10 mouse cellular contexts compared by ENCODE assay signal in genomic region chr8:87737900-87738299, GRCm38 (mm10).
A peak's percentile ranks its signal among the peaks of the same experiment; 100 is the strongest.
DNase-seq lines count a peak whose midpoint lies in the region; ATAC-seq lines count a peak whose summit lies in the region.
"Had no signal": no experiment of that assay in that cellular context is flagged by ENCODE, and none has a peak within 500 bp of the region (broad histone marks: within the 10 kb centered on the region; RNA-seq: fewer than 3 reads in every experiment).

No protein-coding gene starts in this region.

- WGBS in limb, embryonic 15.5 days = 68% methylated on average over 11 of the region's 11 CpGs
- 82% methylated on average over 11 of the region's 11 CpGs for WGBS in limb, embryonic 10.5 days
- WGBS in embryonic facial prominence, embryonic 10.5 days = 64% methylated on average over 11 of the region's 11 CpGs
- 28% methylated on average over 11 of the region's 11 CpGs for WGBS in midbrain, embryonic 16.5 days
- WGBS in kidney, embryonic 16.5 days = 73% methylated on average over 11 of the region's 11 CpGs

- H3K9ac ChIP-seq in limb, embryonic 15.5 days = no peak overlapping the region
- H3K9ac ChIP-seq in midbrain, embryonic 16.5 days (ENCODE audit: low read depth, low read length) = no peak overlapping the region
- no peak overlapping the region for H3K9ac ChIP-seq in kidney, embryonic 16.5 days (replicated peaks; ENCODE audit: low read length)

- H3K27ac ChIP-seq in limb, embryonic 15.5 days = 0 out of 2 replicates have a peak overlapping the region, but pooled peaks have one; percentile 1
- H3K27ac ChIP-seq in limb, embryonic 10.5 days = no peak overlapping the region
- peak overlapping the region; percentile 61 for H3K27ac ChIP-seq in embryonic facial prominence, embryonic 10.5 days (replicated peaks)
- peak overlapping the region; percentile 33 for H3K27ac ChIP-seq in midbrain, embryonic 16.5 days (ENCODE audit: low read length)
- H3K27ac ChIP-seq in kidney, embryonic 16.5 days (ENCODE audit: low read length) = no peak overlapping the region
- H3K27ac ChIP-seq: macrophage had no signal

- no peak for DNase-seq in limb, embryonic 10.5 days (ENCODE audit: low spot score)
- no peak for DNase-seq in embryonic facial prominence, embryonic 10.5 days (ENCODE audit: low spot score)
- peak; percentile 72 for DNase-seq in gastrocnemius, postnatal 25 days
- no peak for DNase-seq in embryo, embryonic 10 days (ENCODE audit: low spot score)
- DNase-seq: kidney, adult 11 months had no signal

- H3K27me3 ChIP-seq in limb, embryonic 15.5 days = no peaks in the 10 kb centered on the region
- no peaks in the 10 kb centered on the region for H3K27me3 ChIP-seq in limb, embryonic 10.5 days (ENCODE audit: low read depth, poor library complexity, severe bottlenecking)
- H3K27me3 ChIP-seq in embryonic facial prominence, embryonic 10.5 days (replicated peaks; ENCODE audit: low read depth, poor library complexity, severe bottlenecking) = no peaks in the 10 kb centered on the region
- no peaks in the 10 kb centered on the region for H3K27me3 ChIP-seq in midbrain, embryonic 16.5 days (ENCODE audit: control insufficient read depth, insufficient read depth, low read depth, low read length)
- H3K27me3 ChIP-seq in kidney, embryonic 16.5 days (ENCODE audit: insufficient read depth, low read length) = no peaks in the 10 kb centered on the region

- no peak overlapping the region for H3K4me3 ChIP-seq in limb, embryonic 15.5 days
- no peak overlapping the region for H3K4me3 ChIP-seq in limb, embryonic 10.5 days
- no peak overlapping the region for H3K4me3 ChIP-seq in embryonic facial prominence, embryonic 10.5 days
- no peak overlapping the region for H3K4me3 ChIP-seq in midbrain, embryonic 16.5 days (ENCODE audit: low read depth, low read length)
- no peak overlapping the region for H3K4me3 ChIP-seq in kidney, embryonic 16.5 days (ENCODE audit: low read length)

- peaks cover 42% of the 10 kb centered on the region for H3K4me1 ChIP-seq in limb, embryonic 15.5 days
- peaks cover 45% of the 10 kb centered on the region for H3K4me1 ChIP-seq in limb, embryonic 10.5 days
- H3K4me1 ChIP-seq in embryonic facial prominence, embryonic 10.5 days = peaks cover 51% of the 10 kb centered on the region
- H3K4me1 ChIP-seq in midbrain, embryonic 16.5 days (ENCODE audit: control insufficient read depth, insufficient read depth, low read length) = peaks cover 29% of the 10 kb centered on the region
- peaks cover 5% of the 10 kb centered on the region; the same call in 1 of the 2 replicates for H3K4me1 ChIP-seq in kidney, embryonic 16.5 days (ENCODE audit: insufficient read depth, low read length)

- H3K9me3 ChIP-seq in limb, embryonic 15.5 days = no peaks in the 10 kb centered on the region
- no peaks in the 10 kb centered on the region for H3K9me3 ChIP-seq in limb, embryonic 10.5 days (replicated peaks)
- H3K9me3 ChIP-seq in embryonic facial prominence, embryonic 10.5 days = no peaks in the 10 kb centered on the region
- H3K9me3 ChIP-seq in midbrain, embryonic 16.5 days (replicated peaks; ENCODE audit: control insufficient read depth, low read length, poor library complexity, severe bottlenecking) = no peaks in the 10 kb centered on the region
- H3K9me3 ChIP-seq in kidney, embryonic 16.5 days (ENCODE audit: low read length) = no peaks in the 10 kb centered on the region

- no peak for ATAC-seq in limb, embryonic 15.5 days (ENCODE audit: insufficient number of reproducible peaks, low FRiP score, low TSS enrichment, low read depth)
- no peak for ATAC-seq in midbrain, embryonic 16.5 days
- ATAC-seq in activated CD4-positive, CD25-positive, alpha-beta regulatory T cell, adult 4 months = no peak
- no peak for ATAC-seq in kidney, embryonic 16.5 days (ENCODE audit: low FRiP score, low TSS enrichment)

- H3K36me3 ChIP-seq in limb, embryonic 15.5 days = no peaks in the 10 kb centered on the region
- peaks cover 16% of the 10 kb centered on the region for H3K36me3 ChIP-seq in limb, embryonic 10.5 days
- H3K36me3 ChIP-seq in embryonic facial prominence, embryonic 10.5 days (replicated peaks) = peaks cover 6% of the 10 kb centered on the region
- H3K36me3 ChIP-seq in midbrain, embryonic 16.5 days (ENCODE audit: control insufficient read depth, insufficient read depth, low read length) = no peaks in the 10 kb centered on the region
- no peaks in the 10 kb centered on the region for H3K36me3 ChIP-seq in kidney, embryonic 16.5 days (ENCODE audit: insufficient read depth, low read length)

- no peak overlapping the region for H3K4me2 ChIP-seq in limb, embryonic 15.5 days
- no peak overlapping the region for H3K4me2 ChIP-seq in midbrain, embryonic 16.5 days (ENCODE audit: low read length)
- no peak overlapping the region for H3K4me2 ChIP-seq in kidney, embryonic 16.5 days (replicated peaks; ENCODE audit: low read depth, low read length)

Comparison
In these comparisons a context has a peak if more than half of its experiments do, and no peak if none do; other contexts are left out.
1. H3K27ac ChIP-seq: peak in limb, embryonic 15.5 days (single experiment), embryonic facial prominence, embryonic 10.5 days (single experiment) and midbrain, embryonic 16.5 days (single experiment); none in limb, embryonic 10.5 days (single experiment) and kidney, embryonic 16.5 days (single experiment).